Mouse (Mus musculus) telencephalon, adult 2 months (tissue): ENCODE results near the gene Ldhc.
A peak's percentile ranks its signal among the peaks of the same experiment; 100 is the strongest.
"Not testable (repeated sequence)": the region's sequence is repeated elsewhere in the genome, so short reads cannot be mapped to it uniquely, and the experiment has no call there.

Experiments used
- DNase-seq: peaks from one replicate; pipeline ENCODE4 v3.0.0-alpha.2; 2011; ENCODE audit warnings: low read depth, low spot score

Gene Ldhc

DNA sequence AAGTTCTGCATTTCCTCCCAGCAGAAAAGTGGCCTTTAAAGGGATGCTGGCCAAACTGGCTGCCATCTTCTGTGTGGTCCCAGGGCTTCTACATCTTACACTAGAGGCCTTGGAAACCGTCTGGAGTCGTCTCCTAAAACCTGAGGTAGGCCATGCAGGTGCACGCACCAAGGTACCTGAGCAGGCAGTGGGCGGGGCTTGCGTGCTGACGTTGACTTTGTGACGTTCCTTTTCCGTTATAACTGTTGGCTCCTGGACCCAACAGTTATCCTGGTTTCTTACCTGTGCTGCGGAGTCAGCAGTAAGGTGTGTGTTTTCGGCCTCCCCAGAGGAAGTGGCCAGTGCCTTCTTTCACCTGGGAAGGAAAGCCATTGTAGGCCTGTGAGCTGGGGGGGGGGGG, at the start of gene Ldhc:
Gene Ldhc (plus strand): TSS at position 208 of the 400 bp plus-strand sequence.
- DNase-seq, result no peak

DNA sequence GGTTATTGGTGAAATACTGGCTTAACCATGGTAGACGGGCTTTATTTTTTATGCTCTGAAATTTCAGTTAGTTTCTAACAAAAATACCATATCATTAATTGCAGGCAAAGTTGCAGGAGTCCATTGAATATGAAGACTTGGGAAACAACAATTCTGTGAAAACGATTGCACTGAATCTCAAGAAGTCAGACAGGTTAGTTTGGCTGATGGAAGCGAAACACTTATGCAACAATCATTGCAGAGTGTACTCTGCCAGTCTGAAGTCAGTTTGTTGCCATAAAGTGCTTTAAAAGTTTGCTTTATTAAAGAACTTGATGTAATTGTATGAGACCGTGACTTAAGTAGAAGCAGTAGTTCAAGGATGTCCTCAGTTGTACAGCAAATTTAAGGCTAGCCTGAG, 47.0 kb upstream of the Ldhc start:
- no peak for DNase-seq

DNA sequence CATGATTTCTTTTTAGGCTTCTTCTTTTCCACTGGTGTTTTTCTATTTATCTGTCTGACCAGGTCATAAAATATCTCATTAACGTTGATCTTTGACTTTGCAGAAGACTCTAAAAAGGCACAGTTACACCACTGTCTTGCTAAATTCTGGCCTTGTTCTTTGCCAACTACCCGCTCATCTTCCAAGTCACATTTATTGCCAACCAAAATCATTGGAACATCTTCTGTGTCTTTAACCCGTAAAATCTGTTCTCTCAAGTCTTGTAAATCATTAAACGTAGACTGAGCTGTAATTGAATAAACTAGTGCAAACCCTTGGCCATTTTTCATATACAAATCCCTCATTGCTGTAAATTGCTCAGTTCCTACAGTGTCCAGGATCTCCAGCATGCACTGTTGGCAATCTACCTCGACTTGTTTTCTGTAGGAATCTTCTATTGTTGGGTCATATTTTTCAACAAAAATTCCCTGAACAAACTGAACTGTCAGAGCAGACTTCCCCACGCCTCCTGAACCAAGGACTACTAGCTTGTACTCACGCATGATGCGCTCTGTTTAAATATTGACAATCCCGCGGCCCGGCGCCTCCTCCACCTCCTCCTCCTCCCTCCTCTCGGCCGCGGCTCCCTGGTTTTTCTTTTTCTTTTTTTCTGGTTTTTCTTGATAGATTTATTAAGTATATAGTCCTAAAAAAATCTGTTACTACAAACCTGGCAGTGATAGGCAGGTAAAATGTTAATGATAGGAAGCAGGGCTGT, 39.9 kb upstream of the Ldhc start:
- not testable (repeated sequence) for DNase-seq

DNA sequence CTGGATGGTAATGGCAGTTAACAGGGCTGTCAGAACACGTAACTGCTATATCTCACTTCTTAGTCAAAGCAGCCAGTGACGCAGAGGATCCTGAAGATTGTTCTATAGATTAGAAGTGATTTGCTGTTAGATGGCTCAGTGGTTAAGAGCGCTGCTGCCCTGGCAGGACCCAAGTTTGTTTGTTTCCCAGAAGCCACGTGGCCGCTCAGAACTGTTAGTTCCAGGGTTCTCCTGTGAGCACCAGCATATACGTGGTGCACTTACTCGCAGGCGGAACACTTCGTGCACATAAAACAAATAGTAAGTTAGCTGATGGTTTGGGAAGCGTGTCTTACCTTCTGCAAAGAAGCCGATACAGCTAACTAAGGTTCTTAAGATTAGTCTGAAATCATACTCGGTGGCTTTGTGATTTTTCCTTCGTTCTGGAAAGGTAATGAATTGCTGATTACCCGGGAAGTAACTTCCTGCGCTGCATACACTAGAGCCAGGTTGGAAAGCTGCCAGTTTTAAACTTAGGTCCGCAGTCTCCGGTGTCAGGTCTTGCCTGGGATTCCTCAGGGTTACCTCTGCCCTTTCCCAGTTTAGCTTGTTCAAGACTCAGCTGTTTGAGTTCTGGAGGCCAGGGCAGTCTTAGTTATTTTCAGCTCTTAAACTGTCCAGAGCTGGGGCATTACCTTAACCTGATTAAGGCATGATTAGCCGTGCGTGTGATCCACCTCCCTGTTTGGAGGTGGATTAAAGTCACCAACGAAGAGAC, 33.8 kb upstream of the Ldhc start:
- DNase-seq, result no peak

DNA sequence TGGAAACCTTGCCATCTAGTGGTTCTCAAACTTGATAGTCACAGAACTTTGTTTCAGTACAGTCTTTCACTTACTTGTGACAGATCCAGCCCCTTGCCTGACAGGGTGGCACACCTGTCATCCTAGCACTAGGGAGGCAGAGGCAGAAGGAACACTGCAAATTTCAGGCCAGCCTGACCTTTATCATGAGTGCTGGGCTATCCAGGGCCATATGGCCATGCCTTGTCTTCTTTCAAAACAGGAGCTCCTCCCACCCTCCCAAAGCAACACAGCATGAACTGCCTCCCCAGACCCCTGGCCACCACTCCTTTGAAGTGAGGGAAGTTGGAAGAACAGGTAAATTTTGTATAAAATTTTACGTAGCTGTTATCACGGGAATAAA, 33.2 kb upstream of the Ldhc start:
- DNase-seq, result no peak

DNA sequence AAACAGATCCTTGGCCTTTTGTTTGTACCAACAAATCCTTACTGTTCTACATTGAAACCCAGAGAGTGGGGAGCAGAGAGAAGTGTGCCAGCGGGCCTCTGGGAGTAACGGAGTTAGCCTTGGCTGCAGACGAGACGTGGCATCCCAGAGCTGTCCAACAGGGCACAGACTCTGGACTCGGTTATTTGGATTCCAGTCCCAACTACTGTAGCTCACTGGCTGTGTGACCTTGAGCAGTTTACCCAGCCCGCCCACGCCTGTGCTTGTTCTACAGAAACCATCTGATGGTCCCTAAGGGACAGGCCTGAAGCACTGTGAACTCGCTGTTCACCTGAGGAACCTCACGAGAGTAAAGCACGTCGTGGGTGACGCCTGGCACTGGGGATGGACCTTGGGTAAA, 31.1 kb upstream of the Ldhc start:
- no peak for DNase-seq

DNA sequence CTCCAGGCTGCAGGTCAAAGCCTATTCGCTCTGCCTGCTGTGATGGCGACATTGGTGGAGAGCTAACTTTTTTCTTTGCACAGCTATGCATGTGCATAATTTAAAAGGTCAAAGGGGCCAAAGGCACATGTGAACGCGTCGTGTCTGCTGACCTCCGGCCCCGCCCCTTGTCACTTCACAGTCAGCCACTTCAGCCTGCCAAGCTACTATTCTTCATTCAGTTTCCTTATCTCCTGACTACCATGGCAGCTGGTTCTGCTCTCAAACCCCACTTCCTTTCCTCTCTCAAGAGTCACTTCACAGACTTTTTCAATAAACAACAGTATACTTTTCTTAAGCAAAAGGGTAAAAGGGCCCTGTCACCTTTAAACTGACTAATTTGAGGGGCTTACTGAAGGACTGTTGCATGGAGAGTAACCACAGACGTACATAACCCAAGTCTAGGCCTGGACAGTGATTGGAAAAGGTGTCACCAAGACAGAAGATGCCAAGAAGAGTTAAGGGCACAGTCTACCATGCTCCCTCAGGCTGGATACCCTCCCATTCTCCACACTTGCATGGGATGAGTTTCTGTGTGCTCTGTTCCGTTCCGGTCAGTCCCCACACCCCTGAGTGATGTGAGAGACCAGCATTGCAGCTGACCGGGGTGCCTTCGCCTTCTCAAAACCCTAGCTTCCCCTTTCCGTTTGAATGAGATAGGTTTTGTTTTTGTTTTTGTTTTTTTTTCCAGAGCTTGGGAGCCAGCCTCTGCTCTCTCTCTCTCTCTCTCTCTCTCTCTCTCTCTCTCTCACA, 30.0 kb upstream of the Ldhc start:
- no peak for DNase-seq

DNA sequence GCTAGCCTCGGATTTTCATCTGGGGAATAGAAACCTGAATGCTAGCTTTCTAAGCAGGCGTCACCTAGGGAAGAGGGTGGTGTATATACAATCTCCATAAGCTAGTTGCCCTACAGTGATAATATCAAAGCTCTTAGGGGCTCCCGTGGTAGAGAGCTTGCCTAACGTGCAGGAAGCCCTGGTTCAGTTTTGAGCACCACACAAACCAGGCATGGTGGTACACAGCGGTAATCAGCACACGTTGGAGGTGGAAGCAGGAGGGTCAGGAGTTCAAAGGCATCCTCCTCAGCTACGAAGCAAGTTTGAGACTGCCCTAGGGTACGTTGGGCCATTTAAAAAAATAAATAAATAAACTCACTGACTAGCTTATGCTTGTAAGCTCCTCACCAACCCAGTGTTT, 29.3 kb upstream of the Ldhc start:
- DNase-seq, result no peak

DNA sequence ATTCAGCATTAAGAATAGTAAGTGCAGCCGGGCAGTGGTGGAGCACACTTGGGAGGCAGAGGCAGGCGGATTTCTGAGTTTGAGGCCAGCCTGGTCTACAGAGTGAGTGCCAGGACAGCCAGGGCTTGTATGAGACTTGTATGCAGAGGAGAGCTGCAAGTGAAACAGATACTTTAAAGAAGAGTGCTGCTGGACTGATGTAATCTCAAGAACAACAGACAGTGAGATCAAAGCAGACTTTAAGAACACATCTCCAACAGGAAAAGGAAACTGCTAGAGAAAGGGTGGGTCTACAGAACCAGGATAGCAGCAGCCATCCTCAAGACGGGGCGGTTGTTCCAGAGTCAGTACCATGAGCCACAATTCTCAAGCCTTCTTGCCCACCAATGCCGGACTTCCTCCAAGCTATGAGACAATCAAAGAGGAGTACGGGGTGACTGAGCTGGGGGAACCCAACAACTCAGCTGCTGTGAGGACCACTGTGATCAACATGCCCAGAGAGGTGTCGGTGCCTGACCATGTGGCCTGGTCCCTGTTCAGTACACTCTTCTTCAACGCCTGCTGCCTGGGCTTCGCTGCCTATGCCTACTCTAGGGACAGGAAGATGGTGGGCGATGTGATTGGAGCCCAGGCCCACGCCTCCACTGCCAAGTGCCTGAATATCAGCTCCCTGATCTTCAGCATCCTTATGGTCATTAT, 28.7 kb upstream of the Ldhc start:
- not testable (repeated sequence) for DNase-seq

DNA sequence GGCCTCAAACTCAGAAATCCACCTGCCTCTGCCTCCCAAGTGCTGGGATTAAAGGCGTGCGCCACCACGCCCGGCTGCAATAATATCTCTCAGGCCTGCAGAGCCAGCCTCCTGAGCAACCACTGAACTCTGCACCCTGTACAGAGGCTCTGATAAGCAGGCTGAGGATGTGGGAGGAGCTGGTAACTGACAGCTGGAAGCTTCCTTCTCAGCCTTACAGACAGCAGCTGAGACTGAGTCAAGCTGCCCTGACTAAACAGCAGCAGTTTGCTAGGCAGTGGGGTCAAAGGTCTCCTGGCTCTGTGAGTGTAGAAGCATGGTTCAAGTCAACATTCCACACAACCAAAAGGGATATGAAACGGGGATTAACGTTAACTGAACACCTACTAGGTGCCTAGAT, 27.7 kb upstream of the Ldhc start:
- DNase-seq, result no peak

DNA sequence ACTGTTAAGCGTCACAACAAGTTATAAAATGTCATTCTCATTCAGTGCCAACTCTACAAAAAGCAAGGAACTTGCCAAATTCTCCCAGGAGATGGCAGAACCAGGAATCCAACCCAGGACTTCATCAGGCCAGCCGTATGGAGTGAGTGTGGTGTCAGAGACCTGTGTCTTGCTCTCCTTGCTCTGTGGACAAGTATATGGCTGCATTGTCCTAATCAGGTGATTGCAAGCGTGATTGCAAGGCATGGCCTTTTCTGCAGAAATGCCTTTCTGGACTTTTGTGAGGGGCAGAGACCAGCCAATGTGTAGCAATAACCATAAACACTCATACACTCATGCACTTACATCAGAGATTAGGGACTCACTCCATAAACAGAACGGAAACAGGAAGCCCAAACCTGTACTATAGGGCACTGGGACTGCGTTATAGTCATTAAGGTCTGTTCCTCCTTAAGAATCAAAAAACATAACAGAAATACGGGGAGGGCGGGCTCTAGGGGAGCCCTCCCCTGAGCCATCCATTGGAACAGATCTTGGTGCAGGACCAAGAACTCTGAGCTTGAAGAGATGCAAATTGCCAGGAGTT, 27.2 kb upstream of the Ldhc start:
- DNase-seq, result no peak

DNA sequence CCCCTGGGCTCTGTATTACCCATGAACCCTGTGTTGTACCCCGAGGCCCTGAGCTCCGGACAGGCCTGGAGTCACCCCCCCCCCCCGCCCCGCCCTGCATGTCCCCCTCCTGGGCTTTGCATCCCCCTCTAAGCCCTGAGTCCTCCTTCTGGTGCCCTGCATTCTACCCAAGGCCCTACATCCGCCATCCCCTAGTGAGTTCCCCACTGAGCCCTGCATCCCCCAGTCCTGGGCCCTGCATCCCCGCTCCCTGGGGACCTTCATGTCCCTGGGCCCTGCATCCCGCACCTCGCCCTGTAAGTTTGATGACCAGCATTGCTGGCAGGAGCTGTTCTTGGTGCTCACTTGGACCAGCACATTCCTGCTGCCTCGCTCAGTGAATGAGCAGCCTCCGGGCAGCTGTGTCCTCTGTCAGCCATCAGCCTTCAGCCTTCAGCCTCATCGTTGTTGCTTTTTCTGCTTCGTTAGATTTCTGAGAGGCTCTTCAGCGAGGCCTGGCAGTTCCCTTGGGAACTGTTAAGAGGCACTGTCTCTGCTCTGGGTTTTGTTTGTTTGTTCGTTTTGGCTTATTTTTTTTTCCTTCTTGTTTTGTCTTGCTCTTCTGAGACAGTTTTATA, 25.9 kb upstream of the Ldhc start:
- DNase-seq, result no peak

DNA sequence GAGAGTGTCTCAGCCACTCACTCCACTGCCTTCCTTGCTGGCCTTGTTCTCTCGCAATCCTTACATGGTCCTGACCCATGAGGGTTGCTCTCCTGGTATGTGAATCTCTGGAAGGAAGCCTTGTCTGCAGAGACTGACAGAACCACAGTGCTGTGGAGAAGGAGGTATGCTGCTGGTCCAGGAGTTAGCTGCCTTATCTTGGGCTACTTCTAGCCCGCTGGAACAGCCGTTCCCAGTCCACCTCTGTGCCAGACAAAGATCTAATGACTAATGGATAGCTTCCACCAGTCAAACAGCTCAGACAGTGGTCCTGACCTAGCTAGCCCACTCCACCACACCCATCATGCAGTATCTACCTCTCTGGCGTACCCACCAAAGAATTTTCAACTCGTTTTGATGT, 24.6 kb upstream of the Ldhc start:
- DNase-seq, result no peak

DNA sequence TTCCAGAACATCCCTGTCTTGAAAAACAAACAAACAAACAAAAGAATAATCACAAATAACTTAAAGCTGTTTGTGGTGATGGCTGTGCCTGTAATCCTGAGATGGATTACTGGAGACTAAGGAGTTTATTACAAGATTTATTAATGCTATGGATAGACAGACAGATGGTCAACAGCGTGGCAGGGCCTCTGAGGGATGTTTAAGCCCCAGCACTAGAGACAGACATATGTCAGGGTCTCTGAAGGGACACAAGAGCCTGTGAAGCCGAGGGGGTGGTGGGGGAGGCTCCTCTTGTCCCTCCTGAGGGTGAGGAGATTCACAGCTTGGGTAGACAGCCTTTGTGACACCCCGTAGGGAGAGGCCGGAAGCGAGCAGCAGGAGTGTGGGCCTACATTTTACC, 23.9 kb upstream of the Ldhc start:
- DNase-seq, result no peak

DNA sequence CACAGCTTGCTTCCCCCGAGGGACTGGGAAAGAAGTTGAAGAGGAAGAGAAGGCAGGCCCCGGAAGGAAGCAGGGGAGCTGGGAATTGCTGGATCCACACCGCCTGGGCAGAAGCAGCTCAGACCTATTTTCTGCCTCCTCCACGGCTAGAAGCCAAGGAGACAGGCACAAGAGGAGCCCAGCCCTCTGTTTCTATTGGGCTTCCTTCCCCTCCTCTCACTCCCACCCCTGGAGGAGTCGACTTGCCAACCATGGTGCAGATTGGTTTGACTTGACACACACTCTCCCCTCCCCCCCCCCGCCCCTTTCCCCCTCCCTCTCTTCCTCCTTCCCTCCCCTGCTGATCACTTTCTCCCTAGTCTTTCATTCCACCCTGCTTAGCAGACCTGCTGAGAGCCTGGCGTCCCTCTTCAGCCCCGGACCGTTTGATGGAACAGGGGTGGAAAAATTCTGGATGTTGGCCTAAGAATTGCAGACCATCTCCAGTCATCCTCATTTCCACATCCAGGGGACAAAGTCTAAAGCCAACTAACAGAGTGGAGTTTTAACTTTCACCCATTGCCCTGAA, 22.8 kb upstream of the Ldhc start:
- DNase-seq, result no peak

DNA sequence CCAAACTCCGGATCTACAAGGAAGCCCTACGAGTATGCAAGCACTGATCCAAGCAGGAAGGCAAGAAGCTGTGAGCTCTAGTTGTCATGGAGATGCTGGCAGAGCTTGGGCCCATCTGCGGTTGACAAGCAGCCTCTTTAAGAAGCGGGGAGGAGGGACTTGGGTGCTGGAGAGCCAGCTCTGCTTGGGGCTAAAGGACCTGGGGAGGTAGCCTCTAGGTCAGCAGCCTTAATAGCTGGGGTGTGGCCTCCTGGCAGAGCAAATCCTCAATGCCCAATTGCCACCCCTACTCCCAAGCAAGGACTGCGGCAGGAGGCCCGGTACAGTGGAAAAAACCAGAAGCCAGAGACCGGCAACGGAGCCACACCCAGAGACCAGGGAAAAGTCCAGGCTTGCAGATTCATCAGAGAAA, 22.1 kb upstream of the Ldhc start:
- DNase-seq, result peak; percentile 93

DNA sequence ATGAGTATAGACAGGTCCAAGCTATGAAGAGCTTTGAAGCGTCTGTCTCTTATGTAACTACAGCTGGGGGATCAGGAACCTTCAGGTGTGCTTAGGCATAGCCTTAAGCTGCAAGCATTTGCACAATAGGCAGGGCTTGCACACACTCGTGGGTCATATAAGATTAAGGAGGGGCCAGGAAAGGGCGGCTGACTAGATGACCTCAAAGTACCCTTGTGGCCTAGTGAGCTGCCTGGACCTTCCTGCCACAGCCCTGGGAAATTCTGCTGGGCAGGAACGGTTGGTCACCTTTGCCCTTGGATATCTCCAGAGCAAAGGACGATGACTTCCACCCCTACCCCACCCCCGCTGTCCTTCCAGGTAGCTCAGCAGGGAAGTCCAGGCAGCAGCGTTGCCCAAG, 21.6 kb upstream of the Ldhc start:
- DNase-seq, result no peak

DNA sequence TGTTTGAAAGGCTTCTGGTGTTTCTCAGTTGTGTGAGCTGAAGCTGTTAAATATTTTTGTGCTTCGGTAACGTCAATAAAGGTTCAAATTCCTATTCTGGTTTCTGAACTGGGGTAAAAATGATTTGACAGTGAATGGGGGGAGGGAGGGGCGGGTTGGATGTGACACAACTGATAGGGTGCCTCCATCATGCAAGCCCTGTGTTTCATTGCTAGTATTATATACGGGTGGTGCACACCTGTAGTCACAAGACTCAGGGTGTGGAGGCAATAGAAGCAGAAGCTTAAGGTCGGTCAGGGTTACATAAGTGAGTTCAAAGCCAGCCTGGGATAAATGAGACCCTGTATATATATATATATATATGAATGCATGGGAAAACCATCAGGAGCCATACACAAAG, 21.1 kb upstream of the Ldhc start:
- no peak for DNase-seq

DNA sequence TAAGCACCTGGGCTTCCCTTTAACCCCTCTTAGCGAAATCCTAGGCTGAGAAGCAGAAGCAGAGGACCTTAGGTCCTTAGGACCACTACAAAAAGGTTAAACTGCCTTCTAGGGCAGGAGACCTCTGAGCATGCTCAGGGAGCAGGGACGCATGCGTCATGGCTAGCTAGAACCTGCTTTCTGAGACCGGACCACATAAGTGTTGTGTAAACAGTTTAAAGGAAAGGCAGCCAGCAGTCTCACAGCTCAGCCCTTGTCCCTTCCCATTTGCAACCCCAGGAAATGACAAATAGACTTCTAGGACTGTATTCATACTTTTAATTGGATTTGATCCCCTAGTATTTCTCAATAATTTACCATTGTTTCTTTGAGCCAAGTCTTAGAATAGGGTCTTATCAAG, 20.7 kb upstream of the Ldhc start:
- DNase-seq, result no peak

DNA sequence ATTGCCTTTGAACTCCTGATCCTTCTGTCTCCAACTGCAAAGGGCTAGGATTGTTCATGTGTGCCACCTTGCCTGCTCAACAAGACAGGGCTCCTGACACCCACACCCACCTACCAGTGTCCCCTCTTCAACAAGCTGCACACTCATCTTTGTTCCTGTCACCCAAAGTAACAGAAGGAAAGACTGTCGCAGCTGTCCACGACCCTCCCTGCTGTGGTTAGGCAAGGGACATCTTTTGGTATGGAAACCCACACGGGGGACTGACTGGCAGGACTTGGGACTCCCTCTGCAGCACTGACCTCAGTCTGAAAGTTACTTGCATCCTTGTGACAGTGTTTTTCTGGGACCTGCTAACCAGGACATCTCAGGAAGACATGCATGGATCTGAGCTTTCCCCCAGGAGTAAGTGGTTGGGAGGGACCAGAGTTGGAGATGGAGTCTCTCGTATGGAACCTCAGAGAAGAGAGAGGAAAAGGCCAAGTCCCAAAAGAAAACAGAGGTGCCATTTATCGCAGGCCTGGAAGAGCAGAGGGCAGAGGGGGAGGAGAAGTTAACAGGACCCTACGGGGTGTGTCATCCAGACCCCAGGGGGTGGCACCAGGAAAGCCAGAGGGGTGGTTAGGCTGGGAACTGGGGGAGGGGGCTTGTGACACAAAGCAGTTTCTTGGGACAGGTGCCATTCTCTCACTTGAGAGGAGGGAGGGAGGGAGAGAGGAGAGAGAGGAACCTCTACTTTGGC, 20.0 kb upstream of the Ldhc start, which contains the start of gene Ldha:
Gene Ldha (plus strand): TSS at position 689 of the 739 bp plus-strand sequence.
- no peak for DNase-seq
